Mouse (Mus musculus) forebrain, postnatal 0 days (tissue): ENCODE data around the gene Tnfrsf14. TPM values are rescaled to one million over a fixed set of nuclear protein-coding genes. Genes with fewer than 3 reads are reported as not detected.

ENCODE experiments used
- ATAC-seq: fragments of 200-750 bp; cut with Nextera tagmentation; 2 replicates; pipeline ENCODE4 v1.8.0; 2017; ENCODE audit warnings: mild to moderate bottlenecking, moderate library complexity
- DNase-seq: peaks from one replicate; pipeline ENCODE4 v3.0.0-alpha.2; 2015
- H3K27ac ChIP-seq: fragments of 300-500 bp; sonication (generic); 2 replicates; pipeline ENCODE4 v1.5.1; 2014; ENCODE audit warnings: low read depth, mild to moderate bottlenecking, antibody characterized with exemption, low read length, moderate library complexity, mixed read lengths
- H3K27me3 ChIP-seq: fragments of 300-500 bp; sonication (generic); 2 replicates; pipeline ENCODE4 v1.6.1; 2014; ENCODE audit warnings: mild to moderate bottlenecking, low read length, mixed read lengths; ENCODE audit not compliant: insufficient read depth
- H3K36me3 ChIP-seq: fragments of 300-500 bp; sonication (generic); 2 replicates; pipeline ENCODE4 v1.6.1; 2014; ENCODE audit warnings: mild to moderate bottlenecking, moderate library complexity; ENCODE audit not compliant: insufficient read depth
- H3K4me1 ChIP-seq: fragments of 300-500 bp; sonication (generic); 2 replicates; pipeline ENCODE4 v1.6.1; 2014; ENCODE audit warnings: antibody characterized with exemption; ENCODE audit not compliant: insufficient read depth
- H3K4me2 ChIP-seq: fragments of 300-500 bp; sonication (generic); 2 replicates; pipeline ENCODE4 v1.6.1; 2014; ENCODE audit warnings: low read depth, mild to moderate bottlenecking, moderate library complexity
- H3K4me3 ChIP-seq: fragments of 300-500 bp; sonication (generic); 2 replicates; pipeline ENCODE4 v1.5.1; 2014; ENCODE audit warnings: low read depth, low read length, mixed read lengths
- H3K9ac ChIP-seq: fragments of 300-500 bp; sonication (generic); 2 replicates; pipeline ENCODE4 v1.6.1; 2014; ENCODE audit warnings: mild to moderate bottlenecking
- H3K9me3 ChIP-seq: fragments of 300-500 bp; sonication (generic); 2 replicates; pipeline ENCODE4 v1.6.1; 2016; ENCODE audit warnings: low read length
- CTCF ChIP-seq: sonication (generic); IDR thresholded peaks from 2 replicates; pipeline ENCODE4 v1.5.1; 2016; ENCODE audit warnings: antibody characterized with exemption, control low read depth, low read depth
- WGBS: fragments of 180-500 bp; shearing (Covaris S2); extraction: QIAGEN DNeasy Blood & Tissue Kit; methylation state at CpG from one replicate; pipeline ENCODE4 v1.1.7; 2014; 5-methylcytosine and 5-hydroxymethylcytosine counted together
- polyA plus RNA-seq: library from polyadenylated mRNA; unstranded; fragments of >200 nt; fragmentation: Nextera tagmentation; extraction: Ambion mirVana; gene quantifications from 2 replicates; pipeline ENCODE4 v1.2.1, GENCODE M21; 2015
- total RNA-seq: library from RNA; depleted of rRNA; stranded (reverse); fragments of >200 nt; gene quantifications from 2 replicates; pipeline ENCODE4 v1.2.3, GENCODE M21; 2014

Gene Tnfrsf14
- total and polyA plus RNA-seq, 2 experiments from 2014 or later = not detected

DNA sequence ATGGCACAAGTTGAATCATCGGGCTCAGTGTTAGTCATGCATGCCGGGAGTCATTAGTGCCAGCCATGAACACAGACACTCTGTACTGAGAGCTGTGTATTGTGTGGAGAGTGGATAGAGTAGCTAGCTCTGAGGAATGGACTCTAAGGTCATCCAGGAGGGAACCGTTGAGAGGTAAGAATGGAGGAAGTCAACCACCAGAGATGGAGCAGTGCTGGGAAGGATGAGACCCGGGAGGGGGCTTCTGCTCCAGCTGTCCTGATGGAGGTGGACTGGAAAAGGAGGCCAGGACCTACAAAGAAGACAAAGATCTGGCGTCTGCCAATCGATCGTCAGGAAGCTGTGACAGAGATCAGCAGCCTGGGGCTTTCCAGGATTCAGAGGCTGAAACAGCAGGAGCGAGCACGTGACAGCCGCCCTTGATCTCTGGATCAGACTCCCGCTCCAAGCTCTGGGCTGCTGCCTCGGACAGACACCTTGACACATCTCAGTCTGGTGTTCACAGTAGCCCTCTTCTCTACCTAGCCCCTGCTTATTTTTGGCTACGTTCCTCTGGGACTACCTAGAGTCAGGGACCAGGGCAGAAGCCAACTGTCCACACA, 5.0 kb upstream of the Tnfrsf14 start:
- DNase-seq = no peak
- no peak for ATAC-seq
- H3K9ac ChIP-seq = no peak overlapping the region
- H3K4me1 ChIP-seq = no peaks in the 10 kb centered on the region
- no peak for TF ChIP-seq CTCF
- H3K27ac ChIP-seq = no peak overlapping the region
- no peak overlapping the region for H3K4me3 ChIP-seq
- no peak overlapping the region for H3K4me2 ChIP-seq
- no peaks in the 10 kb centered on the region for H3K9me3 ChIP-seq
- H3K27me3 ChIP-seq = no peaks in the 10 kb centered on the region
- WGBS = 58% methylated on average over 13 of the region's 13 CpGs
- H3K36me3 ChIP-seq = no peaks in the 10 kb centered on the region

DNA sequence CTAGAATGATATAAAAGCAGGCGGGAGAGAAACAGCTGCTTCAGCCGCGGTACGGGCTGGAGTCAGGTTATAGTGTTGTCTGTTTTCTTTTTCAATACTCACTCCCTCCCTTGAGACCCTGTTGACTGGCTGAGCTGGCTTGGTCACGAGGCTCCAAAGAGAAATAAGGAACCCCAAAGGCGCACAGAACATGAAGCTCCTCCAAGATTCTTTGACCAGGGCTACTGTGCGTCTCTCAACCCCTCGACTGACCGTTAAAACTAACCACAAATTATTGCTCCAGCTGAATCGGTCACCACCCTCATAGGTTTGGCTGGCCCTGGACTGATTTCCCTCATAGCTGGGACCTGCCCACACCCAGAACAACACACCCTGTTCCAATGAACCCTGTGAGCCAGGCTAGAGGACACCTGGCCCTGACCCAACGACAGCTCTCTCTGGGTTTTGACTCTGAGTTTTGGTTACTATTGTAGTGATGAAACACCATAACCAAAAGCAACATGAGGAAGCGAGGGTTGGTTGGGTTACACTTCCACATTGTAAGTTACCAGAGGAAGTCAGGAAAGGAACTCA, 811 bp upstream of the Tnfrsf14 start:
- ATAC-seq = no peak

DNA sequence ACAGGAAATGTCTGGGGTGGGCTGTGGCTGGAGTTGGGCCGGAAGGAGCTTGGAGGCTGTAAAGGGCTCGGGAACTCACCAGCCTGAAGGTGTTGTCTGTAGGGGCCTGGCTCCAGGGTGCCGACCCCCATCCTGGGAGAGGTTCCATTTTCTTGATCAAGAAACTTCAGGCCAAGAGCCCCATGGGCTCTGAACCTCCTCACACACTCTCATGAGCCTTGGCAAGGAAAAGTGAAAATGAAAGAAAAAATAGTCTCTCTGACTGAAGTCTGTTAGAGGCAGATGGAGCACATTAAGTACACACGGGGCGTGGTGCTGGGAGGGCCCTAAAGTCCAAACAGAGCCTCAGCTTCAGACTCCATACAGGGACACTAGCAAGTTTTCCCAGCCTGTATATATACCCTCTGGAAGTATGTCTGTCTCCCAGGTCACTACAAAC, 445 bp downstream of the Tnfrsf14 start:
- TF ChIP-seq CTCF = no peak
- no peaks in the 10 kb centered on the region for H3K27me3 ChIP-seq
- no peak overlapping the region for H3K9ac ChIP-seq
- no peak overlapping the region for H3K4me2 ChIP-seq
- H3K36me3 ChIP-seq = no peaks in the 10 kb centered on the region
- WGBS = 81% methylated on average over 5 of the region's 5 CpGs
- no peak for DNase-seq
- H3K27ac ChIP-seq = no peak overlapping the region
- ATAC-seq = no peak
- H3K4me1 ChIP-seq = no peaks in the 10 kb centered on the region
- no peak overlapping the region for H3K4me3 ChIP-seq
- no peaks in the 10 kb centered on the region for H3K9me3 ChIP-seq

More for the DNA sequence above, 811 bp upstream of the Tnfrsf14 start:
- Histone ChIP-seq H3K27me3 (no peaks in the 10 kb centered on the region), H3K27ac (no peak overlapping the region), H3K4me1 (no peaks in the 10 kb centered on the region), H3K9me3 (no peaks in the 10 kb centered on the region), H3K4me2 (no peak overlapping the region), H3K9ac (no peak overlapping the region), H3K4me3 (no peak overlapping the region), H3K36me3 (no peaks in the 10 kb centered on the region)
- 86% methylated on average over 12 of the region's 12 CpGs for WGBS
- no peak for DNase-seq
- no peak for TF ChIP-seq CTCF

DNA sequence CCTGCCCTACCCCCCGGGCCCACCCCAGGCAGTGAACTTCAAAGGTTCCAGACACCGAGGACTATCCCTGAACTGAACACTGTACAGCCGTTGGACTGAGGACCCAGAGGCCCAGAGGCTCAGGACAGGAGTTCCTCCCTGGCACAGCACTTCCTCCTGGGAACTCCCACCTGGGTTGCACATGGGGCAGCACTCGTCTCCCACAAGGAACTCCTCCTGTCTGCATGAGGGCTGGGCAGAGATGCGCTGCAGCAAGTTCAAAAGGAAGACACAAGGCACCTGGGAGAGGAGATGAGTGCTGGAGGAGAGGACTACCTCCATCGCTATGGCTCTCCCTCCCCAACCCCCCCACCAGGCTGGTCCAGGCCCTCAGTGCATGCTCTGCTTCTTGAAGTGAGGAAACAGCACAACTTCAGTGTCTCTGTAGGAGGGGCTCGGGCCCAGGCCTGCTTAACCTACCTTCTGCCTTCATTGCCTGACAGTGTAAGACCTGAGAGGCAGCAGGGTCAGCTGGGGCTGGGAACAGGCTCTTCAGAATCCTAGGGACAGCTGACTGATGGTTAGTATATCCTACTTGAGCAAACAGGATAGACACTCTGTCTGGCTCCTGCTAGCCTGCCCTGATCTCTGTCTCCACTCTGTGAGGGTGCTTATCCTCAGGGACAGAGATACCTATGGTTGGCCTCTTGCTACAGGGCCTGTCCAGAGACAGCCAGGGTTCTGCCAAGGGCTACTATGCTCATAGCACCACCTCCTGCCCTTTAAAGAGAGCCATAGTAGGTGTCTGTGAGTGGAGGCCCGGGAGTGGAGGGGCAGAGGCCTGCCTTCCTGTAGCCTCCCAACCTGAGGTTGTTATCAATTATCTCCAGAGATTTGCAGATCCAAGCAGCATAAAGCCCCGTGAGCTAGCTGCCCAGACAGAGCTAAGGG, 1.1 kb downstream of the Tnfrsf14 start:
- 66% methylated on average over 9 of the region's 9 CpGs for WGBS

DNA sequence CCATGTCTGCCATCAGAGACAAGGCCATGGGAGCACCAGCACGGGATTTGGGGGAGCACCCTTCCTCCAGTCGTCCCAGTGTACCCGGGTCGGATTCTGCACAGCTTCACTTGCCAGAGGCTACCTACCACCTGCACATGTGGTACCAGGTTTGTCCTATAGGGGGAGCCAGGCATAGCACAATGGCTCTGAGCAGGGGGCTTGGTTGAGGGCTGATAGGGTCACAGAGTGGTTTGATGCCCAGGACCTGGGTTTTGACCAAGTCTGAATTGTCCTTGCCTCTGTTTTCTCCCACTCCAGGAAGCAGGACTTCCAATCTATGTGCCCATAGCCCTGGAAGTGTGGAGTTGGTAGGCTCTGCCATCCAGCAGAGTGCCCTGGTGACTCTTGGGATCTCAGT, 3.0 kb downstream of the Tnfrsf14 start:
- Histone ChIP-seq H3K27ac (no peak overlapping the region), H3K9me3 (no peaks in the 10 kb centered on the region), H3K4me1 (no peaks in the 10 kb centered on the region), H3K4me2 (no peak overlapping the region), H3K9ac (no peak overlapping the region), H3K27me3 (no peaks in the 10 kb centered on the region), H3K4me3 (no peak overlapping the region), H3K36me3 (no peaks in the 10 kb centered on the region)
- no peak for DNase-seq
- peak; percentile 27; the same call in 1 of the 2 replicates for TF ChIP-seq CTCF
- WGBS = 56% methylated on average over 4 of the region's 4 CpGs
- no peak for ATAC-seq

More for the DNA sequence above, 1.1 kb downstream of the Tnfrsf14 start:
- Histone ChIP-seq H3K4me3 (no peak overlapping the region), H3K27me3 (no peaks in the 10 kb centered on the region), H3K27ac (no peak overlapping the region), H3K4me2 (no peak overlapping the region), H3K9me3 (no peaks in the 10 kb centered on the region), H3K9ac (no peak overlapping the region), H3K36me3 (no peaks in the 10 kb centered on the region), H3K4me1 (no peaks in the 10 kb centered on the region)
- TF ChIP-seq CTCF = no peak
- DNase-seq (no peak), ATAC-seq (no peak)

DNA sequence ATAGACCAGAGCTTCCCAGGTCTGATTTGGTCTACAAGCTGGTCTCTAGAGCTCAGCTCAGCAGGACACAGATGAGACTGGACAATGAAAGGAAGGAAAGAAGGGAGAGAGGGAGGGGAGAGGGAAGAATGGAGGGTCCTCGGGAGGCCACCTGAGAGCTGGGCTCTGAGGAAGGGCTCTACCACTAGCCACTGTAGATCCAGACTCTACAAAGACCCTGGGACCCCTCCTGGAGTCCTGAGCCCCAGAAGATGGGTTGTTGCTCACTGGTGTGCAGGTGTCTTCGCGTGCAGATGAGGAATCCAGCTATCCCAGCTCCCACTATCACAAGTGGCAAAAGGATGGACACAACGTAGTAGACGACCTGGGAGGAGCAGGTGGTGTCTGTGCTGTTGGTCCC, 5.4 kb downstream of the Tnfrsf14 start:
- 91% methylated on average over 5 of the region's 5 CpGs for WGBS
- no peak overlapping the region for H3K9ac ChIP-seq
- no peak overlapping the region for H3K27ac ChIP-seq
- ATAC-seq (no peak), DNase-seq (no peak)
- H3K4me3 ChIP-seq = no peak overlapping the region
- no peaks in the 10 kb centered on the region for H3K9me3 ChIP-seq
- no peaks in the 10 kb centered on the region for H3K36me3 ChIP-seq
- no peak for TF ChIP-seq CTCF
- H3K4me1 ChIP-seq = no peaks in the 10 kb centered on the region
- H3K27me3 ChIP-seq = no peaks in the 10 kb centered on the region
- H3K4me2 ChIP-seq = no peak overlapping the region

DNA sequence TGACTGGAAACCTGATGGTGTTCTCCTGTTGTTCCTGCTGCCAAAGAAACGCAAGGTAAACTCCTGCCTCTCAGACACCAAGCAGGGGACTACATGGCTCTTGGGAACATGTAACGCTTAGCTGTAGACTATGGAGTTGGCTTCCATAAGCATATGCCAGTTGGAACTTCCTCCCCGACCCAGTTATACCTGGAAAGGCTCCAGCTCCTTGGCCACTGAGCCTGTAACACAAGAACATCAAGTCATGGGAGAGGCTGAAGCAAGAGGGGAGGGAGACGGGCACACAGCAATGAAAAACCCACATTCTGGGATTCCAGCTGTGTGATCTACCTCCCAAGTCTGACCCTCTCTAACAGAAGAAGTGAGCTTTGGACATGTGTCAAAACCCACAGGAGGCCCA, 6.1 kb downstream of the Tnfrsf14 start:
- no peaks in the 10 kb centered on the region for H3K9me3 ChIP-seq
- no peak for TF ChIP-seq CTCF
- no peak overlapping the region for H3K4me2 ChIP-seq
- H3K27me3 ChIP-seq = no peaks in the 10 kb centered on the region
- H3K36me3 ChIP-seq = no peaks in the 10 kb centered on the region
- no peaks in the 10 kb centered on the region for H3K4me1 ChIP-seq
- DNase-seq = no peak
- 83% methylated on average over 4 of the region's 4 CpGs for WGBS
- no peak for ATAC-seq
- H3K27ac ChIP-seq = no peak overlapping the region
- no peak overlapping the region for H3K4me3 ChIP-seq
- no peak overlapping the region for H3K9ac ChIP-seq
